Mouse (Mus musculus) embryo, embryonic 11.5 days (tissue): ENCODE results near the gene Cntf.
A peak's percentile ranks its signal among the peaks of the same experiment; 100 is the strongest.

Source experiments
- DNase-seq: peaks from one replicate; pipeline ENCODE4 v3.0.0-alpha.2; 2012; ENCODE audit warnings: low read depth, low spot score

Cntf gene

DNA sequence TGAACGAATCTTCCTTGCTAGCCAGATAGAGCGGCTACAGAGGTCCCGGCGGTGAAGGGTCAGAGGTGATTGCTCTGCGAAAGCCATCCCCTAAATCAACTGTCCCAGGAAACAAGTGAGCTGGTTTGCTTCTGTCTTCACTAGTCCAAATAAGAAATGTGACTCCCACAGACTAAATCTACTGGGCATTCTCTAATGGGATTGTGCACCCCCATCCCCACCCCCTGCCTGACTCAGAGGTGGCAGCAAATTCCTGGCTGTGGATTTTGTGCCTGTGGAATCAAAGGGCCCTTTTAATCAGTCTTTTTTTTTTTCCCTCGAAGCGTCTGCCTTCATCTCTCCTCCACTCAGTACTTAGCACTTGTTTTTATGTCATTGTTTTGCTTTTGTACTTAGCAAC lies at the start of gene Cntf:
Gene Cntf (minus strand): TSS at position 325 of the 400 bp plus-strand sequence.
- DNase-seq, result no peak

DNA sequence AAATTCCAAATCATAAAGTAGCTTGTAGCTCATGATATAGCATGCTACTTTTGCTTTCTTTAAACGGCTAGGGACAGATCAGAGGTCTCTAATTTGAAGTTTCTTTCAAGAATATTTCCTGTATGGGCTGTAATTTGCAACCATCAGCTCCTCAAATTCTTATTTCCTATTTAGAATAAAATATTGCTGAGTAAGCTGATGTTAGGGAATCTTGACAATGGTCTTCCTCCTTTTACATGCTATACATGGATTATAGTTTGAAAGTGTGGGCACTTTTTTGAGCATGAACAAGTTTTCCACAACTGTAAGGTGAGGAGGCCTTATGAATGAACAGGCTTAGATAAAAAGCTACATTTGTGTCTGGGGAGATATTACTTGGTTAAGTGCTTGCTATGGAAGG lies 48.5 kb upstream of the Cntf start:
- DNase-seq, result no peak

DNA sequence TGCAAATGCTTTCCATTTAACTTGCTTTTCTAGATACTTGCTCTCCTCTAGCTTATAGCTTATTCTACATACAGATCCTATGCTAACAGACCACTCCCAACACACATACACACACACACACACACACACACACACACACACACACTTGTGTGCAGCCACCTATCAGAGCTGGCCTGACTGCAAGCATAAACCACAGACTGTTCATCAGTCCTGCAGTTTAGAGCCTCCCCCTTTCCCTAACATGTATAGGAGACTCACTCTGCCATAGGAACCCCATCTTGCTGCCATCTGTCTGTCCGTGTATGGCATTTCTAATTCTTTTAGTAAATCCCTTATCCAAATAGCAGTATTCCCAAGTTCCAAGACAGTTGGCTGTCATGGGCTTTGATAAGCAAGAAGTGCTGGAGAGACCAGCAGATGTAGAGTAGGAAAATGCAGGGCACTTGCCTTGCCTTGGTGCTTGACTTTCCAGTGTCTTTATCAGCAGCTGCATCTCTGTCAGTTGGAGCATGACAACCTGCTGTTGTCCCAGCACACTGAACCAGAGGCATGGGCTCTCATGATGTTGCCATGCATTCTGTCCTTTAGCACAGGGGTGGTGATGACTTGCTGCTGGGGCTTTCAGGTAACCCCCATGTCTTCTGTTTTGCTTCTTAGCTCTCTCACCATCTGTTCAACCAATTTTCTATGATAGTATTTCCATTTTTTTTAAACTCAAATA lies 47.4 kb upstream of the Cntf start:
- DNase-seq, result no peak

DNA sequence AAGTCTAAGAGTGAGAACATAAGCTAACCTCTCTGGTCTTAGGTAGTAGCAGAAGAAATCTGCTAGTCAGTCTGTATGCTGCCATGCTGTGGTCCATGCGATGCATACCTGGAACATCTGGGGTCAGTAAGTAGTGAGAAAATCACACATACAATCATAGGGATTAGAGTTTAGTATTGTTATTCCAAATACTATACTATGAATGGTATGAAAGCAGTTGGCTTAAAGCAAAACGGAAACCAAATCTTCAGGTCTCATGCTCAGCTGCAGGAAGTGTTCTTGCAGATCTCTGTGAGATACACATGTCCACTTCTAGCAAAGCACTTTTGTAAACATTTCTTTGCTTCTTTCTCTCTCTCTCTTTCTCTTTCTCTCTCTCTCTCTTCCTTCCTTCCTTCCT lies 40.8 kb upstream of the Cntf start:
- DNase-seq, result no peak

DNA sequence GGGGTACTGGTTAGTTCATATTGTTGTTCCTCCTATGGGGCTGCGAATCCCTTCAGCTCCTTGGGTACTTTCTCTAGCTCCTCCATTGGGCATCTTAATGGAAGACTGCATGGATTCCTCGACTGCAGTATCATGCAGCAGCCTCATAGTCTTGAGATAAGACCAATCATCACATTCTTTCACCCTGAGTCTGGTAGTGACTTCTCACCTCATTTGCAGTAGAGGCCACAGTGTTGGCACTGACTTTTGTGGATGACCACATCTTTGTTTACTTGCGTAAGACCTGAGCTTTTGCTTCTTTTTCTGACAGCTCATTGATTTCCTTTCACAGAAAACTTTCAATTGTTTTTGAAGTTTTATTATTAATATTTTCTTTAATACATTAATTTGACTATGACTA lies 40.3 kb upstream of the Cntf start:
- no peak for DNase-seq

DNA sequence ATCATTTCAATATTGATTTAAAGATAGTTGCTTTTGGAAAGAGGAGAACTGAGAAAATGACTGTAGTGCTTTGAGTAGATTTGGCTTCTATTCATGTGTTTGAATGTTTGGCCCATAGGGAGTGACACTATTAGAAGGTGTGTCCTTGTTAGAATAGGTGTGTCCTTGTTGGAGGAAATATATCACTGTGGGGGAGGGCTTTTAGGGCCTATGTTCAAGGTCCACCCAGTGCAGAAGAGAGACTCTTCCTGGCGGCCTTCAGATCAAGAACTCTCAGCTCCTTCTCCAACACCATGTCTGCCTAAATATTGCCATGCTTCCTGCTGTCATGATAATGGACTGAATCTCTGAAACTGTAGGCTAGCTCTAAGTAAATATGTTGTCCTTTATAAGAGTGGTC lies 38.8 kb upstream of the Cntf start:
- no peak for DNase-seq

- DNase-seq, result no peak
Observed at GRCm38 (mm10) chr19:12802830-12803229, 37.4 kb upstream of the Cntf start.

DNA sequence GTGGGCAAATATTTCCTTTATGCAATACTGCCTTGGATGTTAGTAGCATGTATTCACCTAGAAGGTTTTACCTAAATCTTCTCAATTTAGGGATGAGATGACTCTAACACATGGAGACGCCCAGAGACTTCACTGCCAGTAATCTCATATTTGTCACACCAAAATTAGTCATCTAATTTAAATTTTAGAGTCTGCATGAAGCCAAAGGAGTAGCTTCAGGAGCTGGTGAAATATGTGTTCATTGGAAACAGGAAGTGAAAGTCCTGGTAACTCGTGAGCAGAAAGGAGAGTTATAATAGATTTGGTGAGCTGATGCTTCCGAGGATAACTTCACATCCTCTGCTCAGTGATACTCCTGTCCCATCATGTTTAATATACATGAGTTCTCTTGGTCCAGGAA lies 35.6 kb upstream of the Cntf start:
- no peak for DNase-seq

DNA sequence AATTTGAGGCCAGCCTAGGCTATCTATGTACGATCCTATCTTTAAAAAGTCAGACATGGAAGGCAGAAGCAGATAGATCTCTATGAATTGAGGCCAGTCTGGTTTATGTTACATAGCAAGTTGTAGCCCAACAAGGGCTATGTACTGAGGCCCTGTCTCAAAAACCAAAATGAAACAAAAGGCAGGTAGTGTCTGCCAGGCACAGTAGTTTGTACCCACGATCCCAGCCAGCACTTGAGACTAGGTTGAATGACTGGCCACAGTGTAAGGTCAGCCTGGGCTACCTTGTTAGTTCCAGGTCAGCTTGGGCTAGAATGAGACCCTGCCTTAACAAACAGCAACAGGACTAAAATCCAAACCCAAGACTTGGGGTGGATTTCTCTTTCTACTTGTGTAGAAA lies 35.2 kb upstream of the Cntf start:
- DNase-seq, result no peak

GRCm38 (mm10) chr19:12799081-12799480 lies 33.6 kb upstream of the Cntf start:
- DNase-seq, result no peak

- DNase-seq, result no peak
Observed at GRCm38 (mm10) chr19:12798404-12798803, 33.0 kb upstream of the Cntf start.

GRCm38 (mm10) chr19:12797071-12797470 lies 31.6 kb upstream of the Cntf start:
- no peak for DNase-seq

DNA sequence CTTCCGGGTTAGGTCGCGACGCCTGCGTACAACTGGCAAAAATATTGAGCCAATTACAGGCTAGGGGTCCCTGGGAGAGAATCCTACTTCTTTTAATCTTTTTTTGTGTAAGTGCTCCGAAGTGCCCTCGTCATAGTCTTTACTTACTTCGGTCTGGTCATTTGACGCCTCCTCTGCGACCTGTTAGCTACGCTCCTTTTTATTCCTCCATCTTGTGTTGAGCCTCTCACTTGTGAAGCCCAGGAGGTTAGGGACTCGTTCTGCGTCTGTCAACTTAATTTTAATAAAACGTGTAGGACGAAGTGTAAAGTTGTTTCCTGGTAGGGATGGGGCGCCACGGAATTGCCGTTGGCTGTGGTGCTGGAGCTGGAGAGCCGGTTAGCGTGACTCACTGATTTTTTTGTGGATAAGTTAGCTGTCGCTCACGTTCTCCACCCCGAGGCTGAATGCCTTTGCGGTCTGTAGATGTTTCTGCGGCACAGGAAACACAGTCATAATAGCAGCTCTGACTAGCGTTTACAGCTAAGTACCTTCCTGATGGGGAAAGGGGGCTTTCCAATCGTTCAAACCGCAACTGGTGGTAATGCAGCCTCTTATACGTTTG lies 31.0 kb upstream of the Cntf start:
- no peak for DNase-seq

DNA sequence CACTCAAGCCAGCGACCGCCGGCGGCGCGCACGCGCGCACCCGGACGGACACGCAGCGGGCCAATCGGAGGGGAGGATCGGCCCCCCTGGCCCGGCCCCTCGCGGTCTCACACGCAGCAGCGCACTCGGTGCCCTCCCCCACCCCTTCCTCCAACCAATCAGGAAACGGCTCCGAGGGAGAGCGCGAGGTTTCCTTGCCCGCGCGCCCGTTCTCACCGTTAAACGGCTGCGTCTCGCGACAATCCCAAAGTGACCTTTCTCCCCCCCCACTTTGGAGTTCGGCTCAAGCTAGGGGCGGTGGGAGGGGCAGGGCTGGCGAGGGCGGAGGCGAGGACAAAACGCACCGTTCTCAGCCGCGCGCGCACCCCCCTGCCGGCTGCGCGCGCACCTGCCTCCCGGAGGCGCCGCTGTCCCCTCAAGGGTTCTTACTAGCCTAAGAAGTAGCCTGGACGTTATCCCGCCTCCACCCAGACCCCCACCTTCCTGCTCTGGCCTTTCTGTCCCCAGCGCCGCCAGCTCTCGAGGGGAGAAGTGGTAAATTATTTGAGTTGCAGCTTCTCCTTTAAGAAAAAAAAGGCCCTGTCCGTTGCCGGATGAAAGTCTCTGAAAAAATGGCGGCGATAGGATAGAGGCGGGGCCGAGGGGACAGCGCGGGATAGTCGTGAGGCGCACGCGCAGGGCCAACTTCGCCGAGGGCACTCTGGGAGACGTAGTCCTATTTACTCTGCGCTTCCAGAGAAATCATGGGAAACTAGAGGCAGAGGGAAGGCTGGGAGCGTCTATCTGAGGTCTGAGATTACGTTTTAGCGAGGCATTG lies 30.3 kb upstream of the Cntf start, which contains the start of the genes Zfp91 and Lpxn:
Gene Zfp91 (minus strand): TSS at position 616 of the 817 bp plus-strand sequence.
Gene Lpxn (plus strand): TSS at position 683 of the 817 bp plus-strand sequence.
- peak; percentile 95 for DNase-seq

DNA sequence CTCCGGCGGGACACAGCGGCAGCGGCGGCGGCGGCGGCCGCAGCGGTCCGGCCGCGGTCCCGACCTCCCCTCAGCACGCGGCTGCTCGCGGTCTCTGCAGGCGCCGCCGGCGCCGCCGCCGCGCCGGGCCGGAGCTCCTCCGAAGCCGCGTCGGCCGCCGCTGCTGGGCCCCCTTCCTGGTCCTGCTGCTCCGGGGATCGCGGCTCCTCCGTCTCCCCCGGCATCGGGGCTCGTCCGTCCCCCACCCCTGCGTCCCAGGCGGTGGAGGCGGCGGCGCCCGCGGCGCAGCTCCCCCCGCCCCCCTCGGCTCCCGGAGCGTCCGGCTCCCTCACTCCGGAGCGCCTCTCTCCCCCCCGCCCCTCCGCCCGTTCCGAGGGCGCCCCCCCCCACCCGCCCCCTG lies 29.7 kb upstream of the Cntf start:
- no peak for DNase-seq

DNA sequence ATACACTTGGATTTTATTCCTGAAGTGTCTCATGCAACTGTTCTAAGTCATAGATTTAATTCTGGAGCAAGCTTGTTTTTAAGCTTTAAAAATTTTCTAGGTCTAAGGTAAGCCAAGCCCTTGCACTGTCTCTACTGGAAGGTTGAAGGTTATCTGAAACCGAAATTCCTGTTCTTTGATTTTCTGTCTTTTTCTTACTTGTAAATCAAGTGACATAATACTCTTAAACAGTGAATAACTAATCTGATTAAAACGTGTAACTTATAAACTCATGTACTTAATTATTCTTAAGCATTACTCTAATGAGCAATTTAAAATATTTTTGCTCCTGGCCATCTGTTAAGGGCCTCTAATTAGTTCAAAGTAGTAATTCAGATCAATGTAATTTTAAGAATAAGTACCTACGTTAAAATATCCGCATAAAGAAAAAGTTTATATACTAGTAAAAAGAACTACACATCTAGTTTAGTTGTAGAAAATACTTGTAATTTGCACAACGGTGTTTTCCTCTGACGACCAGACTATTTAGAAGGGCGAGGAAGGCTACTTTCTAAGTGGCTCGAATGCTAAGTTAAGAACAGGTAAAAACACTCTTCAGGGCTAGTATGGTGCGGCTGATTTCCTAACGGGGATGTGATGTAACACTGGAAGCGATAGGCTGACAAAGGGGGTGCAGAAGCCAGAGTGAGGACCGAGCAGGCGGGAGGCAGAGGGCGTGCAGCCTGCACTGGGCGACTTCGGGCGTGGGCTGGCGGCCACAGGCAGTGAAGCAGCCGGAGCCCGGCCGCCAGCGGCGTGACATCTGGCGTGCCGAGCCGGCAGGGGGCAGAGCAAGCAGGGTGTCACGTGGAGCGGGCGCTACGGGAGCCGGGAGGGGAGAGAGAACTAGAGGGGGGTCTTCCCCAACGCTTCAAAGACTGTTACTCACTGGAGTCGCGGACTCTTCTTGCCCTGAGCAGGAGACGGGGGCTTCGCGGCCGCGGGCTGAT lies 28.9 kb upstream of the Cntf start:
- DNase-seq, result peak; percentile 82

DNA sequence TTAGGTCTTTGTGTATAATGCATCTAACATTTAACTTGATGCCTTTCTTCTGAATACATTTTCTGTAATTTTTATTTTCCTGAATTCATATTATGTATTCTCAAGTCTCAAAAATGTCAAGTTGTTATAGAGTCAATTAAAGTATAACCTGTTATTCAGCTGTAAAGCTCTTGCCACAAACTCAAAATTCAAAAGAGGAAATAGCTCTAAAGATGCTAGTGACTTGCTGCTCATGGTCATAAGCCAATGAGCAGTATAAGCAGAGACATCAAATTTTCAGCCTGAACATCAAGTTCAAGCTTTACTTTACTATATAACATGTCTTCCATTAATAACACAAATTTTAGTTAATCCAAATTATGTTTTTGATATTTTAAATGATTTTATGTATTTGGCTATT lies 26.9 kb upstream of the Cntf start:
- DNase-seq, result no peak

GRCm38 (mm10) chr19:12787721-12788120 lies 22.3 kb upstream of the Cntf start:
- no peak for DNase-seq

GRCm38 (mm10) chr19:12786803-12787395 lies 21.5 kb upstream of the Cntf start:
- no peak for DNase-seq

DNA sequence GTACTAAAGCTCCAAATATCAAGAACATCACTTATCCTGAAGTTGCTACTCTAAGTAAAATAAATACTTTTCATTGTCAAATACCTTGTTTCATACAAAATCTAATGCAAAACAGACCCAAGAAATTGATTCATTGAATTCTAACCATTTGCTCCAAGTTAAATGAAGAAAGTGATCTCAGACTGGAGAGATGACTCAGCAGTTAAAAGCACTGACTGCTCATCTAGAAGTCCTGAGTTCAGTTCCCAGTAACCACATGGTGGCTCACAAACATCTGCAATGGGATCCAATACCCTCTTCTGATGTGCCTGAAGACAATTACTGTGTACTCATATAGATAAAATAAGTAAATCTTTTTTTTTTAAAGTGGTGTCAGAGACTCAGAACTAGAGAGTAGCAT lies 15.0 kb upstream of the Cntf start:
- no peak for DNase-seq

DNA sequence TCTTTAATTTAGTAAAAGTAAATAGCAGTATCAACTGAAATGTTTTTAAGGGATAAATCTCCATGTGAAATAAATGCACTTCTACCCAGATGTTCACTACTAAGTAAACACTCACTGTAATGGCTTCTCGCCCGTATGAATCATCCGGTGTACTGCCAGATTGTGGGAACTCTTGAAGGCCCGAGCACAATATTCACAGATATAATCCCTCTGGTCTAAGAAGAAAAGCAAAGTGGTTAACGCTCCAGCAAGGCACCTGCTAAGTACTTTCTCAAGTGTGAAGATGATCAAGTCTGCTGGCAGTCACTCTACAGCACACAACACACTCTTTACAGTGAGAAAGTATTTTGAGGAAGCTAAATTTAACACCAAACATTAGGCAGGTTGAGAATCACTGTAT lies 5.5 kb upstream of the Cntf start:
- no peak for DNase-seq
